Mouse (Mus musculus): ENCODE results near the gene Kcnab2. TPM values are rescaled to one million over a fixed set of nuclear protein-coding genes. Genes with fewer than 3 reads are reported as not detected.

Kcnab2 gene
- total RNA-seq (2021), result 100 to 1,000 TPM; 233 to 258 TPM
- long read RNA-seq, transcript Kcnab2-207 (16 exons, 3,922 nt), result major isoform, 23 of 71 reads
- long read RNA-seq, partial matches to known transcripts, result 10 of 71 reads
- long read RNA-seq, other reads (novel, unspliced or antisense), result 38 of 71 reads

GRCm38 (mm10) chr4:152477466-152478223 lies at the start of gene Kcnab2:
Gene Kcnab2, minus strand, starts transcription at chr4:152477871.
- peak; percentile 100 for DNase-seq (ENCODE audit: low spot score in 2 of 2)

GRCm38 (mm10) chr4:152520083-152520482 lies 42.4 kb upstream of the Kcnab2 start:
- peak; percentile 80 to 82 for DNase-seq (ENCODE audit: low spot score in 2 of 2)

- DNase-seq (ENCODE audit: low spot score in 2 of 2), result no peak
Observed at GRCm38 (mm10) chr4:152519106-152519505, 41.4 kb upstream of the Kcnab2 start.

DNA sequence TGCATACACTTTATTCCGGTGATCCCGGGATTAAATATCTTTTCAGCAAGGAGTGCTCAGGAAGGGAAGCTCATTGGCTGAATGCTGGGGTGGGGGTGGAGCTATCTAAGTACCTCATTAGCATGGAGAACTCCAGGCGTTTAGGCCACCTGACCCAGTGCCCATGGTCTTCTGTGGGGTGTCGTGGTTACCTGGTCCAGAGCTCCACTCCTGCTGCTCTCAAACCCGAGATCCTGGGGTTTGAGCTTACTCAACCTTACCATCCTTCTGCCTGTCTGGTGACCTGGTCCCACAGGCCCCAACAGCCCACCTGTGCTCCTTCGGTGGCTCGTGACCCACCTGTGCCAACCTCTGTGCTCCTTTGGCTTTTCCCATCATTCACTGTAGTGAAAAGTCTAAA lies 37.2 kb upstream of the Kcnab2 start:
- DNase-seq (ENCODE audit: low spot score in 2 of 2), result no peak

DNA sequence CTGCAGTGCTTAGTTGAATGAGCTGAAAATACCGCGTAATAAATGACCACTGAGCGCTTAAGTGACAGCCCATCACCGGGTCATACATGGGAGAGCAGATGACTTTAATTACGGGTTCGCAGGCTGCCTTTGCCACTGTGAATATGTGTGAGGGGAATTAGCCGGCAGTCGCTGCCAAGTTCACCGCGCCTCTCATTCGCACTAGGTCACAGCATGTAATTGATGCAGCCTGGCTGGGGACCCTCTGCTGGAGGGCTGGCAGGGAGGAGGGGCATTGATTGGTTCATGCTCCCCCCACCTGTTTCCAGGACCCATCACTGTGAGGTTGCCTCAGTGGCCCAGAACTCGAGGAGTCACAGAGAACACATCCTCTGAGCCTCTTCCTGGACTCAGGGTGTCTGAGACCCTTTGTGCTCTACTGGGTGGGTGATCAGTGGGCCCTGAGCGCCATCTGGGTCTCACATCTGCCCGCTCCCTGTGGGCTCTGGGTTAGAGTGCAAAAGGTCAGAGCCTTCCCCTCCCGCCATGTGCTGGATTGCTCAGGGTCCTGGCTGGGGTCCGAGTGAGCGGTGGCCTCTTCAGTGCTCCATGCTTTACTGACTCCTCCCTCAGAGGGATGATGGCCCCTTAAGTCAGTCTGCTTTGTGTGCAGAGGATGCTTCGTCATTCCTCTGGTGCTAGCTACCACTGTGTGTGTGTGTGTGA lies 34.7 kb upstream of the Kcnab2 start:
- no peak for DNase-seq (ENCODE audit: low spot score in 2 of 2)

GRCm38 (mm10) chr4:152494360-152494879 lies 16.7 kb upstream of the Kcnab2 start:
- no peak for DNase-seq (ENCODE audit: low spot score in 2 of 2)

DNA sequence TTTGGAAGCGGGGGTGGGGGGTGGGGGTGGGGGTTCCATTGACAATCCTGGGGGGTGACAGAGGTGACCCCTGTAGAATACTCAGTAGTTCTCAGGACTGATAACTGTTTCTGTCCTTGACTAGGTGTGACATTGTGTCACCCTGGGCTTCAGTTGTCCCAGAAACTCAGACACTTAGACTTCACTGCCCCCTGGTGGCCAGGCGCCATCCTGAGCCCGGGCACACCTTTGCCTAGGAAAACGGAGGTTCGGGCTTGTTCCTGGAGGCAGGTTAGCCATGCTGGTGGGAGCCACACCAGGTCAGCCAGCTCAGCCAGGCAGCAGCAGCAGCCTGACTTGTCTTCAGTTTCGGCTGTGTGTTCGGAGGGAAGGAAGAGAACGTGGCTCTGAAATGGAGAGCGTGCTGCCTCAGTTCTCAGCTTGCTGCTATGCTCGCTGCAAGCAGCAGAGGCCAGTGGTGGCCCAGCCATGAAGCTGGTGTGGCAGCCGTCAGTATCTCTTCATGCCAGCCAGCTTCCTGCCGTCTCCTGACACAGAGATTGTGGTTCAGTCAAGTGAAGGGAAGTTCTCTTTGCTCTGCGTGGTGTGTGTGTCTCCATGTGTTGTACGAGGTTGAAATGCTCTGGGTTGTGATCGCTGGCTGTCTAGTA lies 13.7 kb upstream of the Kcnab2 start:
- peak; percentile 80 to 85 for DNase-seq (ENCODE audit: low spot score in 2 of 2)

DNA sequence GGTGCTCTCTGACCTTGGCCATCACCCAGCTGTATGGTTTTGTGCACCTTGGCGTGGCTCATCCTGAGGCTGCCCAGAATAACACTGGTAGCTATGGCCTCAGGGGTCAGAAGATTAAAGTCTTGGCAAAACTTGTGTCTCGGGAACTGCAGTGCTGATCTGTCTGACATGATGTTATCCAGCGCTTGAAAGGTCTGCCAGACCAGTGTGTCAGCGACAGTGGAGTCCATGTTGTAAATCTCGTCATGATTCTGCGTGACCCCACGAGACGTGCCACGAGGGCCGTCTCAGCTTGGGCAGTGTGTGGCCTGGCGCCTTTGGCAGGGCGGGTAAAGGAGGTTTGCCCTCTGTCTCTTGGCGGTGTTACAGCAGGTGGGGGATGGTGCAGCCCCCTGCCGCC lies 12.6 kb upstream of the Kcnab2 start:
- no peak for DNase-seq (ENCODE audit: low spot score in 2 of 2)

GRCm38 (mm10) chr4:152488046-152488445 lies 10.4 kb upstream of the Kcnab2 start:
- no peak for DNase-seq (ENCODE audit: low spot score in 2 of 2)

GRCm38 (mm10) chr4:152480426-152480825 lies 2.8 kb upstream of the Kcnab2 start:
- no peak for DNase-seq (ENCODE audit: low spot score in 2 of 2)

DNA sequence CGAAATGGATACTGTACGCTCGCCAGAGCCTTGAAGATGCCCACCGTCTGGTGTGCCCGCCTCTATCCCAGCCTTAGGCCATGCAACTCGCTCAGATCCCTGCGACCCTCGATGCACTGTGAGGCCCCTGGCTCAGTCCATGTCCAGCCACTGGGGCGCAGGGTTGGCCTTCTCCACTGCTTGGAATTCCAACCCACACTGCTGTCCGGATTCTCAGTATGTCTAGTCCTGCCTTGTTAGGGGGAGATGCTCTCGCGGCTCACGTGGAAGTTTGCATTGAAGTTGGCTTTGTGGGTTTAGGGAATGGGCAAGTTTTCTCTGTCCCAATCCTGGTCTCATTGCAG lies 525 bp upstream of the Kcnab2 start:
- DNase-seq (ENCODE audit: low spot score in 2 of 2), result no peak

DNA sequence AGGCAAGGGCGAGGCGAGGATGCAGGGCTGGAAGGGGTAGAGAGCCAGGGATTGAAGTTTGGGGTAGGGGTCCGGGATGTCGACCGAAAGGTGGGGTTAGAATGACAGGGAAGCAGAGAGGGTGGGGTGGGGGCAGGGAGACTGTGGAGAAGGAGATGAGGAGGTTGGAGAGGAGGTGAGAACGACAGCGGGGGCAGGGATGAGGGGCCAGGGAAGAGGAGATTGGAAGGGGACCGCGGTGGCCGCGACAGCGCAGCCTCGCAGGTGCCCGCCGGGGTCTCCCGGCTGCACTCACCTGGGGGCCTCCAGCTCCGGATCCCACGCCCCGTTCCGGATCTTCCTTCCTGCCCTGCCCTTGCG lies 585 bp downstream of the Kcnab2 start:
- no peak for DNase-seq (ENCODE audit: low spot score in 2 of 2)

GRCm38 (mm10) chr4:152476427-152477023 lies 1.1 kb downstream of the Kcnab2 start, which contains the start of gene Nphp4:
Gene Nphp4, plus strand, starts transcription at chr4:152476706.
- peak in 1 of 2 experiments; percentile 52 for DNase-seq (ENCODE audit: low spot score in 2 of 2)

DNA sequence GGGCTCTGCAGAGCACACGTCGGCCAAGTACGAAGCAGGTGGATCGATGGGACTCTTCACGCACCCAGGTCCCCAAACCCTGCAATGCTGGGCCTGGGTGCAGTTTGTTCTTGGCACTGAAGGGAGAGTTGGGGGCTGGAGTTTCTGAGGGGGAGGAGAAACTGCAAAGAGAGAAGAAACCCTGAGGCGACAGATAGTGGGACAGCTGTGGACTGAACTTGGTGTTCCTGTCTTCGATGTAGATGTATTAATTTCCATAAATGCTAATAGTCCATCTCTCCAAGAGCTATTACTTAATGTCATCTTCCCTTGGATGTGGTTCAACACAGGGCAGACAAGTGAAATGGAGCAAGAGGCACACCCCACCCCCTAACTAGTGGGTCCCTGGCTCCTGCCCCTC lies 1.7 kb downstream of the Kcnab2 start:
- DNase-seq (ENCODE audit: low spot score in 2 of 2), result no peak

DNA sequence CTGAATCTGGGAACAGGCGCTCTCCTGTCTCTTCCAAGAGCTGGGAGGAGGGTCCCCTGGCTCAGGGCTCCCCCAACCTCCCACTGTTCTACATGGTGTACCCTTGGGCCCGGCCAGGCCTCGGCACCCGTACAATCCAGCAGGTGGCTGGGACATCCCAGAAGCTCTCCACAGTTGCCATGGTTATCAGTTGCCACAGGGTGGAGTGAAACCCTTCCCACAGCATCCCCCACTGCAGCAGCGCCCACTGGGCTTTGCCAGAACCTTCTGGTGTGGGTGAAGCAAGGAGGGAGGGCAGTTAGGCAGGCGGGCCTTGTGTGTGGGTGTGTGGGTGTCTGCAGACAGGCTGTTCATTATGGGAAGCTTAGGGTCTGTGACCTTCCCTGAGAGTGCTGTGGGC lies 9.7 kb downstream of the Kcnab2 start:
- DNase-seq (ENCODE audit: low spot score in 2 of 2), result peak; percentile 75 to 80

DNA sequence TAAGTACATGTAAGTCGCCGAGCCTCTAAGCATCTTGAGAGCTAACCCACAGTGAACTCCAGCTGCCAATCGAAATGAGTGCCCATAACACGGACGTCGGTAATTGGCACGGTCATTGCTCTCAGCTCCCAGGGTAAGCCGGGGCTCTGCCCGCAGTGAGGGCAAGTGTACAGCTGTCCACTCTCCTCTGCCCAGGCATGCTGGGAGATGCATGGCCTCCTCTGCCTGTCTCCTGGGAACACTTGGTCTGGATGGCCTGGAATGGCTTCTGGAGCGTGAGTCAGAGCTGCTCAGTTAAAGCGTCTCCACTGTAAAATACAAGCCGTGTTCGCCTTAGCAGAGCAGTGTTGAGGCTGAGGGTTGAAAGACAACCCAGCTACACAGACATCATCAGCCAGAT lies 11.1 kb downstream of the Kcnab2 start:
- no peak for DNase-seq (ENCODE audit: low spot score in 2 of 2)

- DNase-seq (ENCODE audit: low spot score in 2 of 2), result no peak
Observed at GRCm38 (mm10) chr4:152465116-152465515, 12.6 kb downstream of the Kcnab2 start.

GRCm38 (mm10) chr4:152463147-152463546 lies 14.5 kb downstream of the Kcnab2 start:
- DNase-seq (ENCODE audit: low spot score in 2 of 2), result no peak

DNA sequence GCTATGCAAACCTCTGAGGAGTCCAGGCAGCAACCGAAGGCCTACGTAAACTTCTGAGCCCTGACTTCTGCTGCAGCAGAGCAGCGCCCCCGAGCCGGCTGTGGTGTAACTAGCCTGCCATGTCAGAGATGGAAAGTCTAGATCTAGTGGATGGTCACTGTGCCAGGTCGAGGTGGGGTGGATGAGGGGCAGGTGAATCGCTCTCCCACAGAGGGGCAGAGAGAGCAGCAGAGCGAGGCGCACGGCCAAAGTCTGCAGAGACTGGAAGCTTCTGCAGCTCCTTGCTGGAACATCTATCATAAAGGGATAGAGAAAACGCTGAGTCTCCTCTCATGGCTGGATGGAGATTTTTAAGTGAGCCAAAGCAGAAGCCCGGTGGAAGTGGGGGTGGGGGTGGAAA lies 15.2 kb downstream of the Kcnab2 start:
- DNase-seq (ENCODE audit: low spot score in 2 of 2), result no peak

- no peak for DNase-seq (ENCODE audit: low spot score in 2 of 2)
Observed at GRCm38 (mm10) chr4:152457673-152458072, 20.0 kb downstream of the Kcnab2 start.

DNA sequence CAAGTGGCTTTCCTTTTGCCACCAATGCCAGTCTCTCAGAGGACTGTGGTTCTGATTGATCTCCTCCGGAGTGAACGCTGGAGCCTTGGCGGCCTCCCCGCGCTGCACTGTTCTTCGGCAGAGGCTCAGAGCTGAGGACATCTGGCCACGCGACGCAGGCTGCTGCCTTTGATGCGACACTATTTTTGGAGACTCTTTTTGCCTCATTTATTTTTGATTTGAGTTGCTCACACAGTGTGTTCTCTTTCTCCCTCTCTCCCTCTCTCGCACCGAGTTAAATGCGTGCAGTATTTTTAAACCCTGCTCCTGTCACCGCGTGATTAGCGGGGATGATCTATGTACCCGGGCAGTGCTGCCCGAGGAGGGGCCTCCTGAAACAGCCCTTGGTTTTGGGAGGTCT lies 21.1 kb downstream of the Kcnab2 start:
- no peak for DNase-seq (ENCODE audit: low spot score in 2 of 2)
